Mouse (Mus musculus): Measurements from ENCODE around the gene Nipsnap3a. TPM values are rescaled to one million over a fixed set of nuclear protein-coding genes. Genes with fewer than 3 reads are reported as not detected.

Gene Nipsnap3a
- total and polyA plus RNA-seq, 3 experiments: not detected

DNA sequence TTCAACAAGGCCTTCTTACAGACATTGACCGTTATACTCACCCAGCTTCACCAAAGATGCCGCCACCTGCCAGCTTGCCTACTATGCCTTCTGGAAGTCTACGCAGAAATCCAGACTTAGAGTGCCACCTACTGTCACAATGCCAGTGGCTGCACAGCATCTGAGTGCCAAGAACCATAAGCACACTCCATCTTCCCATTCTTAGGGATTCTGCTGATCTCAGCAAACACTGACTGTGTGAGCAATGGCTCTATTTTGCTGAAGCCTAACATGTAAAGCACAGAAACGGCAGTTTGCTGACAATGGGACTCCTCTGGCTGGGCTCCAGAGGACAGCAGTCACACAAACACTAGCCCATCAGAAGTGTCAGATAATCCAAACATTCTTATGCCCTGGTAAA is 30.4 kb upstream of the Nipsnap3a start:
- Histone ChIP-seq H3K27me3 (ENCODE audit: control insufficient read depth in 1 of 2, insufficient read depth in 2 of 2, low read length in 2 of 2) (no peaks in the 10 kb centered on the region), H3K9me3 (replicated peaks; ENCODE audit: insufficient read depth, low read length) (no peaks in the 10 kb centered on the region), H3K4me1 (ENCODE audit: control insufficient read depth in 1 of 2, insufficient read depth in 2 of 2, low read length in 2 of 2) (no peaks in the 10 kb centered on the region), H3K9ac (ENCODE audit: control insufficient read depth, low read depth, low read length, poor library complexity, severe bottlenecking) (no peak overlapping the region), H3K36me3 (ENCODE audit: control insufficient read depth in 1 of 2, insufficient read depth in 2 of 2, low read length in 2 of 2) (no peaks in the 10 kb centered on the region), H3K4me3 (ENCODE audit: control insufficient read depth in 1 of 2, insufficient read depth in 1 of 2, low read depth in 2 of 2, low read length in 2 of 2) (no peak overlapping the region), H3K79me2 (ENCODE audit: control insufficient read depth, insufficient read depth, low read length, poor library complexity) (no peaks in the 10 kb centered on the region), H3K27ac (ENCODE audit: control insufficient read depth, low read depth, low read length) (no peak overlapping the region)
- peak; percentile 11 for DNase-seq (ENCODE audit: low read depth, low spot score)
- TF ChIP-seq MAFK (IDR thresholded peaks at IDR 0.05; ENCODE audit: borderline replicate concordance, low read depth, low read length): 0 out of 2 replicates have a peak, but pooled peaks have one; percentile 24
- TF ChIP-seq CTCF (IDR thresholded peaks at IDR 0.05 in 2 of 3, conservative IDR thresholded peaks at IDR 0.05 in 1 of 3; ENCODE audit: control insufficient read depth in 1 of 3, insufficient read depth in 1 of 3, low read depth in 2 of 3, low read length in 3 of 3, poor library complexity in 1 of 3, severe bottlenecking in 1 of 3): peak; percentile 6 to 30 (median 11); a peak in 2 of 6 replicates
- TF ChIP-seq JUND (IDR thresholded peaks at IDR 0.05; ENCODE audit: low read depth, low read length): no peak
- TF ChIP-seq RAD21 (IDR thresholded peaks at IDR 0.05; ENCODE audit: low read depth, low read length): peak; percentile 26
- TF ChIP-seq UBTF (IDR thresholded peaks at IDR 0.05; ENCODE audit: borderline replicate concordance, insufficient read depth, low read depth, low read length): no peak

DNA sequence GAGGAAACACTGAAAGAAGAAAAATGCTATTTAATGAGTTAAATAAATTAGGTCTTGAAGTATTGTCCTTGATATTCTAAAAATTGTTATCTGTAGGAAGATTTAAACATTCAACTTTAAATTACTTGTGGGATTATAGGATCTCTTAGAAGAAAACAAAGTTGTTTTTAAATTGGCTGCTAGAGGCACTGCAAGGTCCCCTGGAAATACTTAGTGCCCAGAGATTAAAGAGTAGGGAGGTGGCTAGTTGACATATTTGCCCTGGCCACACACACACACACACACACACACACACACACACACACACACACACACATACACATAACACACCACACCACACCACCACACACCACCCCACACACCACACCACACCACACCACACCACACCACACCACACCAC is 24.8 kb upstream of the Nipsnap3a start, which contains the start of gene Olfr270:
Gene Olfr270, plus strand, starts transcription at position 301 of the 400 bp plus-strand sequence.
- no peaks in the 10 kb centered on the region for H3K9me3 ChIP-seq (replicated peaks; ENCODE audit: insufficient read depth, low read length)
- no peak for DNase-seq (ENCODE audit: low read depth, low spot score)
- no peak within 1 kb of the TSS for H3K4me3 ChIP-seq (ENCODE audit: control insufficient read depth in 1 of 2, insufficient read depth in 1 of 2, low read depth in 2 of 2, low read length in 2 of 2)
- no peak within 1 kb of the TSS for H3K27ac ChIP-seq (ENCODE audit: control insufficient read depth, low read depth, low read length)
- no peaks in the 10 kb centered on the region for H3K36me3 ChIP-seq (ENCODE audit: control insufficient read depth in 1 of 2, insufficient read depth in 2 of 2, low read length in 2 of 2)
- no peaks in the 10 kb centered on the region for H3K79me2 ChIP-seq (ENCODE audit: control insufficient read depth, insufficient read depth, low read length, poor library complexity)
- H3K27me3 ChIP-seq (ENCODE audit: control insufficient read depth in 1 of 2, insufficient read depth in 2 of 2, low read length in 2 of 2): no peaks in the 10 kb centered on the region
- no peak for TF ChIP-seq TAL1 (IDR thresholded peaks at IDR 0.05; ENCODE audit: low read length)
- no peak for TF ChIP-seq TCF12 (IDR thresholded peaks at IDR 0.05; ENCODE audit: low read depth, low read length)
- TF ChIP-seq POLR2AphosphoS5 (IDR thresholded peaks at IDR 0.05; ENCODE audit: borderline replicate concordance, low read depth, low read length): no peak
- no peak within 1 kb of the TSS for H3K9ac ChIP-seq (ENCODE audit: control insufficient read depth, low read depth, low read length, poor library complexity, severe bottlenecking)
- H3K4me1 ChIP-seq (ENCODE audit: control insufficient read depth in 1 of 2, insufficient read depth in 2 of 2, low read length in 2 of 2): no peaks in the 10 kb centered on the region

DNA sequence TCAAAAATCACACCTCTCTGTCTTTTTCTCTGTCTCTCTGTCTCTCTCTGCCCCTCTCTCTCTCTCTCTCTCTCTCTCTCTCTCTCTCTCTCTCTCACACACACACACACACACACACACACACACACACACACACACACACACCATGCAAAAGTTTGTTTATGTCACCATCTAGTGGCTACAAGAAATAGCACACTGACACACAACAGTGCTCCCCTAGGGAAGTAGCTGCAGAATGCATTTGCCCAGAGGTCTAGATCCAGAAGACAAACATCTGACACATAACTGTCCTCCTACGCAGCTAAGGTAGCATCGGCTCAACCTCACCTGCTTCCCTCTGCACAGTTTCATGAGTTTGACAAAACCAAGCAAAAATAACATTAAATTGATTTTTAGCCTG is 3.9 kb upstream of the Nipsnap3a start:
- peak; percentile 50 for DNase-seq (ENCODE audit: low read depth, low spot score)

More for the DNA sequence above, 3.9 kb upstream of the Nipsnap3a start:
- H3K79me2 ChIP-seq (ENCODE audit: control insufficient read depth, insufficient read depth, low read length, poor library complexity): no peaks in the 10 kb centered on the region
- TF ChIP-seq ZC3H11A (IDR thresholded peaks at IDR 0.05; ENCODE audit: low read depth, low read length) (peak; percentile 14; the same call in 1 of the 2 replicates), CTCF (IDR thresholded peaks at IDR 0.05 in 2 of 3, conservative IDR thresholded peaks at IDR 0.05 in 1 of 3; ENCODE audit: control insufficient read depth in 1 of 3, insufficient read depth in 1 of 3, low read depth in 2 of 3, low read length in 3 of 3, poor library complexity in 1 of 3, severe bottlenecking in 1 of 3) (peak; percentile 11 to 59 (median 31); a peak in 4 of 6 replicates), MEF2A (IDR thresholded peaks at IDR 0.05; ENCODE audit: extremely low read depth, insufficient replicate concordance, low read depth, low read length, poor library complexity, severe bottlenecking) (no peak), RCOR1 (IDR thresholded peaks at IDR 0.05; ENCODE audit: low read depth, low read length) (no peak), SMC3 (IDR thresholded peaks at IDR 0.05; ENCODE audit: low read depth, low read length) (peak; percentile 49), RAD21 (IDR thresholded peaks at IDR 0.05; ENCODE audit: low read depth, low read length) (peak; percentile 48)
- H3K27me3 ChIP-seq (ENCODE audit: control insufficient read depth in 1 of 2, insufficient read depth in 2 of 2, low read length in 2 of 2): peaks cover 0 to 3% of the 10 kb centered on the region in 2 experiments; a peak in 2 of 4 replicates
- no peaks in the 10 kb centered on the region for H3K4me1 ChIP-seq (ENCODE audit: control insufficient read depth in 1 of 2, insufficient read depth in 2 of 2, low read length in 2 of 2)
- H3K27ac ChIP-seq (ENCODE audit: control insufficient read depth, low read depth, low read length): no peak overlapping the region
- no peak overlapping the region for H3K4me3 ChIP-seq (ENCODE audit: control insufficient read depth in 1 of 2, insufficient read depth in 1 of 2, low read depth in 2 of 2, low read length in 2 of 2)
- no peaks in the 10 kb centered on the region for H3K36me3 ChIP-seq (ENCODE audit: control insufficient read depth in 1 of 2, insufficient read depth in 2 of 2, low read length in 2 of 2)
- no peak overlapping the region for H3K9ac ChIP-seq (ENCODE audit: control insufficient read depth, low read depth, low read length, poor library complexity, severe bottlenecking)
- no peaks in the 10 kb centered on the region for H3K9me3 ChIP-seq (replicated peaks; ENCODE audit: insufficient read depth, low read length)
